Mouse (Mus musculus): Measurements from ENCODE around the gene Atp5j2.
"Not testable (repeated sequence)": the region's sequence is repeated elsewhere in the genome, so short reads cannot be mapped to it uniquely, and the experiment has no call there.

Atp5j2 gene

DNA sequence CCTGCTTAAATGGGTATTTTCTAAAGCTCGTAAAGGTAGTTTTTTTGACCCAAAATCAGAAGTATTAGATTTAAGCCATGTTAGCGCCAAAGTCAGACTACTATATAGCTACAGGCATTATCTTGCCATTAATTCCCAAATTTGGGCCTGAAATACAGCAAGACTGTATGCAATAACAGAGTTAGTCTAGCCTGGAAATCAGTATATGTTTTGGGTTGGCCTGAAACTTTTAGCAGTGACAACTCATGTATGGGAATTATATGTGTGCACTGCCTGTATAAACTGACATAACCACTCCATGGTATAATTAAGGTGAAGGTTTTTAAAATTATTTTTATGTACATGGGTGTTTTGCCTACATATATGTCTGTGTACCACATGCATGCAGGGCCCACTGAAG, at the start of gene Atp5j2:
TSS of gene Atp5j2 (minus strand) at position 101 of the 400 bp plus-strand sequence.
- DNase-seq (ENCODE audit: low spot score) = no peak

DNA sequence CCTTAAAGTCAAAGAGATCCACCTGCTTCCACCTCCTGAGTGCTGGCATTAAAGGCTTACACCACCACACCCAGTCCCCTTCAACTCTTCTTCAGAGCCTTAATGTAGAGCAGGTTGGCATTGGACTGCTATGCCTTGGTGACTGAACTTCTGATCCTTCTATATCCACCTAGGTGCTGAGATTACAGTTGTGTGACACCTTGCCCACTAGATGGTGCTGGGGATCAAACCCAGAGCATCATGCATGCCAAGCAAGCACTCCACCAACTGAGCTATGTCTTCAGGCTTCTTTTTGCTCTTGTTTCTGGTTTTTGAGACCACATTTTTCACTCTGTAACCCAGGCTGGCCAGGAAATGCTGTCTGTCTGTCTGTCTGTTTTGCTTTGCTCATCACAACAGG, 42.8 kb upstream of the Atp5j2 start:
- DNase-seq (ENCODE audit: low spot score) = no peak

DNA sequence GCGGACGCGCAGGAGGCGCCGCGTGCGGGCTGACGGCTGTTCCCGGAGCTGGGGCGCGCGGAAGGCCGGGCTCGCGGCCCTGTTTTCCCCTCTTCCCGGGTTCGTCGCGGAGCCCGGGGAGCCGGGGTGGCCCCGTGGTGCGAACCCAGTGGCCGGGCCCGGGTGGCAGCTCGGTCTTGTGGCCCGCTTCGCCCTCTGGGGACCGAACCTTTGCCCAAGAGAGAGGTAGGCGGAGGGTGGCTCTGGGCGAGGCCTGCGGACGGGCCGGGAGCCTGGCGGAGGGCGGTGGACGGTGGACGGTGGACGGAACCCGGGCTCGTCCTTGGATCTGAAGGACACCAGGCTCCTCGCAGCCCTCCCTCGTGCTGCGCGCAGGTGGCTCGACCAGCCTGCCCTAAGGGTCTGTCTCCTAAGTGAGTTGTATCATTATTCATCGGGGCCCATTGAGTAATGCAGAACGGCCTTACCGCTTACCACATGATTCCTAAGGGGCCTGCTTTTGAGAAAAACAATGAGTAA, 40.1 kb upstream of the Atp5j2 start:
- DNase-seq (ENCODE audit: low spot score) = no peak

DNA sequence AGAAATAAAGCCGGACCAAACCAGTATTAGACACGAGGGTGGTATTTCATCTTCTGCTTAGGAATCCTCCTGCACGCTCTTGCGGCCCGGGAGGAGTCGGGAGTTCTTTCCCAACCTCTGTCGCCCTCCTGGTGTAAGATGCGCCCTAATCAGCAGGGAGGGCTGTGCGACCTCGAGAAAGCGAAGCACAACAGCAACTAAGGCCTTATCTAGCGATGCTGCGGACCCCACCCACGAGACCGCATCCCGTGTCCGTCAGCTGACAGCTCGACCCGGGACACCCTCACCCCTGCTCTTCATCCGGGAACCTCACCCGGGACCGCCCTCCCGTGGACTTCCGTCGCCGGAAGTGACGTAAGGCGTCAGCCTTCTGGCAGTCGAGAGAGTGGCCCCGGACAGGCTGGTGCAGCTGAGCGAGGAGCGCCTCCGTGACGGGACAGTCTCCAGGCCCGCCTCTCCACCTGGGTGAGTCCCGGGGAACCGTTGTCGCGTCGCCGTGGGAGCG, 39.6 kb upstream of the Atp5j2 start, which contains the start of gene Zfp655:
TSS of gene Zfp655 (plus strand) at position 349 of the 505 bp plus-strand sequence.
- peak; percentile 96 for DNase-seq (ENCODE audit: low spot score)

DNA sequence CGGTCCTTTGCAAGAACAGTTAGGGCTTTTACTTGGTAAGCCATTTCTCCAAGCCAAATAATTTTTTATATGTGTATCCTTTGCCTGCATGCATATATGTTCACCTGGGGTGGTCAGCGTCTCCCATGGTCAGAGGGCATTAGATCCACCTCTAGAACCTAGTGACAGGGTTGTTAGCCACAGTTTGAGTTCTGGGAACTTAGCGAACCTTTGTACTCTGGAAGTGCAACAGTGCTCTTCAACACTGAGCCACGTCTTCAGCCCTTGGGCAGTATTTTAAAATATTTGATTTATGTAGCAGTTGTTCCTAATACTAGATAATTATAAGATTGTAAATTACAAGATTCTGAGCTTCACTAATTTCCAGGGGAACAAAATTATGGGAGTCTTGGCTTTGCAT, 38.8 kb upstream of the Atp5j2 start:
- no peak for DNase-seq (ENCODE audit: low spot score)

DNA sequence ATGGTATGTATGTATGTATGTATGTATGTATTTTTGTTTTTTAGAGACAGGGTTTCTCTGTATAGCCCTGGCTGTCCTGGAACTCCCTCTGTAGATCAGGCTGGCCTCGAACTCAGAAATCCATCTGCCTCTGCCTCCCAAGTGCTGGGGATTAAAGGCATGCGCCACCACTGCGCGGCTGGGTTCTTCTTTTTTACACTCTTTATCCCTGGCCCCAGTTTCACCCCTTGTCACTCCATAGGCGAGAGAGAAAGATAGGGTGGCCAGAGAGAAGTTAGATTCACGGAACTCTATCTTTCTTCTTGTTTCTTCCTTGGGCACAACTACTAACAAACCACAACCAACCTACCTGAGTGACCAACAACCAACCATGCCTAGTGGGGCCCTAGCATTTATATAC, 37.4 kb upstream of the Atp5j2 start:
- DNase-seq (ENCODE audit: low spot score) = not testable (repeated sequence)

DNA sequence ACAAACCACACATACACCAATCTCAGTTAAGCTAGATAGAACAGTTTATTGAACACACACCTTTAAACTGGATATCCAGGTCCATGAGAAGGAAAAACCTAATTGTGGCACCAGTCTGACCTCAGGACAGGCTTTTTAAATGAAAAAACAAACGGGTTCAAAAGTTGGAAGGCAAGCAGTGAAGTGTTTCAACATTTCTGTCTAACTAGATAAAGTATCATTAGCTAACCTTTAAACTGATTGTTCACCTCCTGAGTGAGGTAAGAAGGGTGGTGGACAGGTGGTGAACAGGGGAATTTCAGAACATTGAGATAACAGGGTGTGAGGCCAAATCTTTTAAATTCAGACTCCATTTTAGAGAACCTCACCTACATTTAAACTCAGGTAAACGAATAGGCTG, 34.6 kb upstream of the Atp5j2 start:
- DNase-seq (ENCODE audit: low spot score) = no peak

DNA sequence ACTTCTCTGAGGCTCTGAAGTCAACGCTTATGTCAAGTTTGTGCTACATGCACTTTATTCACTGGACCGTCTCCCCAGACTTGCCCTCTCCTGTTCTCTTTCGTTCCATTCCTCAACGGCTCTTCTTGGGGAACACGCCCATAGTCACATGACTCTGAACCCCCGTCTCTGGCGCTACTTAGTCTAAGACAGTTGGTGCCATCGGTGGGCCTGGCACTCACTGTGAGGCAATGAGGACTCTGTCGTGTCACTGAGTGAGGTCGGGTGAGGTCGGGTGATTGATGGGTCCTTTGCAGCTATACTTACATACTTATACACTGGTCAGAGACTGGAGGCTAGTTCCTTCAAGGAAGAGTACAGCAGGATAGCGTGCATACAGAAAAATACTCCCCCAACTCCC, 31.5 kb upstream of the Atp5j2 start:
- DNase-seq (ENCODE audit: low spot score) = no peak

DNA sequence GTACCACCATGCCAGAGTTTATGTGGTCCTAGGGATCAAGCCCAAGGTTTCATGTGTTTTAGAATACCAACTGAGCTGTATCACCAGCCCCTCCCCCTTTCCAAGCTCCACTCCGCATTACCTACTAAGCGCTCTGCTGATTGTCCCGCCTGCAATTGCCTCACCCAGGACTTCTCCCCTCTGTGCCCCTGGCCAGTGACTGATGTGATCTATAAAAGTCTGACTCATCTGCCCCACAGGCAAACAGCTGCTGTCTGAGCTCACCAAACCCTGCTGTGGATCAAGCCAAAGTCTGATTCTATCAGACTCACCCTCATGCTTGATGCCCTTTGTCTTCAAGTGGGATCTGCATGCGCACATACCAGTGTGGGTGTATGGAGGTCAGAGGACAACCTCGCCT, 31.0 kb upstream of the Atp5j2 start:
- DNase-seq (ENCODE audit: low spot score) = no peak

DNA sequence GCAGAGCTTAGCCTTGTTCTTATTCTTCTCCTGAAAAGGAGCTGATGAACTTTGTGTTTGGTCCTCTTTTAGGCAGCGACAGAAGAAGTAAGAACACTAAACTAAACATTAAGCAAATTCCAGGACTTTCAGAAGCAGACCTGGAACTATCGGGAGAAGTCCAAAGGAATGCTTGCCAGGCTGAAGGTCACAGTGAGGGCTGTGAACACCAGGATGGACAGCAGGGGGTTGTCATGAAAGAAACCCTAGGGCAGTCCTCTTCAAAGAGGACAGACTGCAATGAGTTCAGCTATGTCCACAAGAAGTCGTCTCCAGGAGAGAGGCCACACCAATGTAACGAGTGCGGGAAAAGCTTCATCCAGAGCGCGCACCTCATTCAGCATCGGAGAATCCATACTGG, 28.1 kb upstream of the Atp5j2 start:
- no peak for DNase-seq (ENCODE audit: low spot score)

DNA sequence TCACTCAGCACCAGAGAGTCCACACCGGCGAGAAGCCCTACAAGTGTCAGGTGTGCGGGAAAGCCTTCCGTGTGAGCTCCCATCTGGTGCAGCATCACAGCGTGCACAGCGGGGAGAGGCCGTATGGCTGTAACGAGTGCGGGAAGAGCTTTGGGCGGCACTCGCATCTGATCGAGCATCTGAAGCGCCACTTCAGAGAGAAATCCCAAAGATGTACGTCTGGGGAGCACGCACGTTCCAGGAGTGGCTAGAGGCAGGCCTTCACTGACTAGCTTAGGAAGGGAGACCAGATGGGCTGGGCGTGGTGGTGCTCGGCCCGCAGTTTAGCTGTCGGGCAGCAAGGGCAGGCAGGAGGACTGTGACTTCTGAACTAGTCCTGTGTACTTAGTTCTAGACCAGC, 26.8 kb upstream of the Atp5j2 start:
- no peak for DNase-seq (ENCODE audit: low spot score)

DNA sequence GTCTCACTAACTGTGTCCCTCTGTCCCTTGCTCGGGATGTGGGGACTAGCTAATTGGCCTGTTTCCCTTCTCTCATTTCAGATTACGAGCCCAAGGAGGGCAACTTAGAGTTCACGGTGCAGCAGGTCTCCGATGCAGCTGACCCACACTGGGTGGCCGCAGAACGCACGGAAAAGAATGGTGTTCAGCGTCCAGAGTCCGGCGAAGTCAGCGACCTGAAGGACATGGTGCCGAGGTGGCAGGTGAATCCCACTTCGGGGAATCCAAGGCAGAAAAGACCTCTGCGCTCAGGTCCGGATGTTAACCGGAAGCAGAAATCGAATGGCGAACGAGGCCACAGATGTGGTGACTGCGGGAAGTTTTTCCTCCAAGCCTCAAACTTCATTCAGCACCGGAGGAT, 26.3 kb upstream of the Atp5j2 start:
- no peak for DNase-seq (ENCODE audit: low spot score)

DNA sequence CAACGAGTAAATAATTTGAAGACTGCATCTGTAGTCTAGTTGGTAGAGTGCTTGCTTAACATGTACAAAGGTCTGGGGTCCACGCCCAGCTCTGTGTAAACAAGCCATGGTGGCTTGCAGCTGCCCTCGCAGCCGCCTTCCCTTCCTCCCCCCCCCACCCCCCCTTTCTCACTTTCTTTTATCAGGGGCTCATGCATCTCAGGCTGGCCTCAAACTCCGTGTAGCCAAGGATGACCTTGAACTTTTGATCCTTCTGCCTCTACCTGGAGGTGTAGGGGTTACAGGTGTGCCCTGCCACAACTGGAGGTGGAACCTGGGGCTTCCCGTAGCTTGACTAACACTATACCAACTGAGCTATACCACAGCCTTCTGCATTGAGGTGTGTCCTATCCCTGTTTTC, 25.9 kb upstream of the Atp5j2 start:
- no peak for DNase-seq (ENCODE audit: low spot score)

DNA sequence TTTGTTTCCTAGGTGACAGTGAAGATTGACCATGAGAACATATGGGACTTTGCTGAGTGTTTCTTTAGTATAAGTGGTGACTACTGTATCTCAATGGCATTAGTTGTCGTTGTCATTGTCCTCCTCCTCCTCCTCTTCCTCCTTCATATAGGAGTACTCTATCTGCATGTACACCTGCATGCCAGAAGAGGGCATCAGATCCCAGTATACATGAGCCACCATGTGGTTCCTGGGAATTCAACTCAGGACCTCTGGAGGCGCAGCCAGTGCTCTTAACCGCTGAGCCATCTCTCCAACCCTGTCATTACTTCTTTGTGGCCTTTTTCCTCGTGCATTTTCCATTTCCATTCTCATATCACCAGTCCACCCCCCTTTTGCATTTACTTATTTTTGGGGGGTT, 22.8 kb upstream of the Atp5j2 start:
- DNase-seq (ENCODE audit: low spot score) = no peak

DNA sequence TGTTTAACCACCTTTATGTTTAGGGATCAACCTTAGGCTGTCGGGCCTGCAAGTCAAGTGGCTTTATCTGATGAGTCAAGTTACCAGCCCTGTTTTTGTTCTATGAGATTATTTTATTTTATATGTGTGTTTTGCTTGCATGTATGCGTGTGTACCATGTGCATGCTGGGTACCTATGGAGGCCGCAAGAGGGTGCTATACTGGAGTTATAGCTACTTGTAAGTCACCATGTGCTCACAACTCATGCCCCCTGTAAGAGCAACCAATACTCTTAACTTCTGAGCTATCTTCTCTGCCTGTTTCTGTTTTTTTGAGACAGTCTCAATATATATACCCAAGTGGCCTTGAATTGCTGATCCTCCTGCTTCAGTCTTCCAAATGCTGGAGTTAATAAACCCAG, 21.6 kb upstream of the Atp5j2 start:
- no peak for DNase-seq (ENCODE audit: low spot score)

DNA sequence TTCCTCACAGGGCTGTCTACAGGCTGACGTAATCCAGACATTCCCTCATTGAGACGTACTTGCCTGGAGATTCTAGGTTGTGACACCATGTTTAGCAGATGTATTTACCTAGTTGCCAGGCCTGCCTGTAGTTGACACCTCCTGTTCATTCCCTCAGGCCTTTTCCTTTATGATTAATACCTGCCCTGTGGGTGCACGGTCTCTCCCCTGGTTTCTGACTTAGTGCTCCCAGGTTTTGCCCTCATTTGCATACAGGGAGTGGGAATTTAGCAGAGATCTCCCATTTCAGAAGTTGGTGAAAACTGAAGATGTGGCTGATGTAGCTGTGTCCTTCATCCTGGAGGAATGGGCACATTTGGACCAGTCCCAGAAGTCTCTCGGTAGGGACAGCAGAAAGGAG, 20.4 kb upstream of the Atp5j2 start:
- no peak for DNase-seq (ENCODE audit: low spot score)

DNA sequence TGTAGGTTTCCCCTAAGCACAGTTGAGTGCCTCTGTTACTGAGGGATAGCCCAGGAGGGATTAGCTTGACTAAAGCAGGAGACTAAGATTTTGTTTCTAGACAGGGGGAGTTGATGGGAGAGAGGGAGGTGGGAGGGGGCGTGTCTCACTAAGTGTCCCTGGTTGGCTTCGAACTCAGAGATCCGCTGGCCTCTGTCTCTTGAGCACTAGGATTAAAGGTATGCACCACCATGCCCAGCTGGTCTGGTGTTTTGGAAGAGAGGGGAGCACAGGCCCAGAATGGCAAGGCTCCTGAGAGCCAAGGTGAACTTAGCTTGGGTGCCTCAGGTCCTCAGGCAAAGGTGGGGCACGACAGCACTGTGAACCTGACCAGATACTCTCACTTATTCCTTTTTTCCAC, 19.5 kb upstream of the Atp5j2 start:
- DNase-seq (ENCODE audit: low spot score) = no peak

DNA sequence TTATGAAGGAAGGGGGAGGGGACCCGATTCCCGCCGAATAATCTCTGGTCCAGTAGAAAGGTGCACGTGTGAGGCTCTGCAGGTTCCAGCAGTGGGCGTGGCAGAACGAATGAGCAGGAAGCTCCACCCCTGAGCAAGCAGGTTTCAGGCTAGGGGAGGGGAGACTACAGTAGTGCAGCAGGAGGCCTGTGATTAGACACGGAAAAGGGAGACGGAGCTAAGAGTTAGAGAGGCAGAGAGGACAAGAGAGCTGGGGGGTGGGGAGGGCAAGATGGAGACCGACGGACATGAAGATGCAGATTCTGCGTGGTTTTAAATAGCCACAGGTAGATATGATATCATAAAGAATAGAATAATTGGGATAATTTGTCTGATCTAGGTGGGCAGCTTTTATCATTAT, 16.5 kb upstream of the Atp5j2 start:
- DNase-seq (ENCODE audit: low spot score) = not testable (repeated sequence)

DNA sequence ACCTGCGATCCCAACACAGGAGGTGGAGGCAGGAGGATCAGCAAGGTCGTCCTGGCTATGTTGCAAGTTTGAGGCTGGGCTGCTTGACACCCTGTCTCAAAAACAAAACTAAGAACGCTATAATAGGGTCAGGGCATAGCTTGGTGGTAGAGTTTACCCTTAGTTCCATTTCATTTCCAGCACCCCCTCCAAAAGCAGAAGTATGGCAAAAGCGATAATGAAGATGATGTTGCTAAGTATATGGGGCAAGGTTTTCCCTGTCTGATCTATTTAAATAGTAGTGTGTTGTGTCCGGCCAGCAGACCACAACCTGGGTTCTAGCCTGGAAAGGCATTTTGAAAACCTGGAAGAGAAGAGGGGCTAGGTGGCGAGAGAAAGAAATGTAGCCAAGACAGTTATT, 16.1 kb upstream of the Atp5j2 start:
- no peak for DNase-seq (ENCODE audit: low spot score)

DNA sequence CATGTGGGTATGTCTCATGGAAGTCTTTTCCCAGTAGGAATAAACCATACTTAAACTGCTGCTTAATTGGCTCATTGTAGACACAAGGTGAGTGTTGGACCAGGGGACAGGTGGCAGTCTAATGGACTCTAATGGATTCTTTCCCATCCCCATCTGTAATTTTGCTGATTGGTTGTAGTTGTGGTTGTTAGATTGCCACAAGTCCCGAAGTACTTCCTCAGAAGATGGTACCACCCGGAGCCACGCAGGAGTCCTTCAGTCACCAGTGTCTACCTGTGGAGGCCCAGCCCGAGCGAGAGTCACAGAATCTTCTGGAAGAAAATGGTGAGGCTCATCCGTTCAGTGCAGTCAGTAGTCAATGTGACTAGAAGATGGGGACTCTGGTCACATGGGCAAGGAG, 15.5 kb upstream of the Atp5j2 start:
- DNase-seq (ENCODE audit: low spot score) = no peak

DNA sequence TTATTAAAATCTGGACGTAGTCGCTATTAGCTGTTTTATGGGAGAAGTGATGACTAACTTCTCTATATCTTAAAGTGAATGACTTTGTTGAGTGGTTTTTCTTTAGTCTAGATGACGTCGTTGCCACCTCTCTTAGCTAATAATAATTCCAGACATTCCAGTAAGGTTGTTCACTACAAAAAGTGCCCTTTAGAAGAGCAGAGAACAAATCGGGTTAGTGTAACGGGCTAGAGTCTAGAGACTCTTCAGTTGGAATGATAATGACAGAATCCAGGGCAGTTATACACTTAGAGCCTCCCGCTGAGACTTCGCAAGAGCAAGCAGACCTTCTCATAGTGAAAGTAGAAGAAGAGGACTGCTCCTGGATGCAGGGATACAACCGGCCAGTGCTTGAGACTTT, 13.2 kb upstream of the Atp5j2 start:
- no peak for DNase-seq (ENCODE audit: low spot score)

DNA sequence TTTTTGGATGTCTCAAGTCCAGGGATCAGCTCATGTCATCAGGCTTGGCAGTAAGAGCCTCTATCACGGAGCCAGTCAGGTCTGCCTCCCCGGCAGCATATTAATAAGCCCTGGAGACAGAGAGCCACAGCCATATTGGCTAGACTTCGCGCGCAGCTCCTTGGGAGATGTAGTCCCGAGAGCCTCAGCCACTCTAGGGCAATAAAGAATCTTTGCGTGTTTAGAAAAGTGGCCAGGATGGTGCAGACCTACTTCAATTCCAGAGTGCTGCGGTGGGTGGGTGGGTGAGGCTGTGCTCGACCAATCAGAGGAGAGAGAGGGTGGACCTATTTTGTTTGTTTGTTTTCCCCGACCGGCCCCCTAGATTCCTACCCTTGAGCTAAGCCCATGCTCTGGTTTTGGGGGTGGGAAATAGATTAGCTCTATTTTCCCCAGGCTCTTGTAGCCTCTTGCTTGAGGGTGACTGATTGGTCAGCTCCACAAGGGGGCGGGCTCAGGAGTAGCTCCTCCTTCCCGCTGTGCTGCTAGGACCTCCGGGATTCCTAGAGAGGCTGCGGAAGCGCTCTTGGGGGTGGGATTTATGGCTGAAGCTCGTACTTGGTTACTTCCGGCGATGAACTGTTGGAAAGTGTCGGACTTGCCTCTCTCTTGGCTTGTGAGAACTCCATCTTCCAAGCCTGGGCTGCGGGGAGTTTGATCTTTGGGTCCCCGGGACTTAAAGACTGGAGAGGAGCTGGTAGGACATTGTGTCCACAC, 12.3 kb upstream of the Atp5j2 start, which contains the start of gene Zkscan5:
TSS of gene Zkscan5 (plus strand) at position 627 of the 756 bp plus-strand sequence.
- peak; percentile 93 for DNase-seq (ENCODE audit: low spot score)

DNA sequence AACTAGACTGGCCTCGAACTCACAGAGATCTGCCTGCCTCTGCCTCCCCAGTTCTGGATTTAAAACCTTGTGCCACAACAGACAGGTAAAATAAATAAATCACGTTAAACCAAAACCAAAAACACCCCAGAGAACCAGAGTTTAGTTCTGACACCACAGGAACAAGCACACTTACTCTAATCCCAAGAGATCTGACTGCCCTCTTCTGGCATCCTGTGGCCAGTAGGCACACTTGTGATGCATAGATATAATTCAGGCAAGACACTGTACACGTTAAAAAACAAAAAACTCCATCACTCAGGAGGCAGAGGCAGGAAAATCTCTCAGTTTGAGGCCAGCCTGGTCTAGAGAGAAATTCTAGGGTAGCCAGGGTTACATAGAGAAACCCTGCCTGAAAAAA, 10.6 kb upstream of the Atp5j2 start:
- DNase-seq (ENCODE audit: low spot score) = no peak

Measured in ovary, postnatal 14 days (tissue).